ENCODE assay signal across 16 mouse cellular contexts in genomic region chr12:117262003-117262402, GRCm38 (mm10).
DNase-seq lines count a peak whose midpoint lies in the region; ATAC-seq and TF ChIP-seq lines count a peak whose summit lies in the region.
"Had no signal": no experiment of that assay in that cellular context is flagged by ENCODE, and none has a peak within 500 bp of the region (broad histone marks: within the 10 kb centered on the region; RNA-seq: fewer than 3 reads in every experiment).

No protein-coding gene starts in this region.

- H3K9ac ChIP-seq in midbrain, embryonic 11.5 days (ENCODE audit: low read length), result no peak overlapping the region
- no peak overlapping the region for H3K9ac ChIP-seq in midbrain, postnatal 0 days (replicated peaks; ENCODE audit: low read length, poor library complexity, severe bottlenecking)
- no peak overlapping the region for H3K9ac ChIP-seq in hindbrain, embryonic 12.5 days
- H3K9ac ChIP-seq: limb, embryonic 12.5 days had no signal

- H3K9me3 ChIP-seq in midbrain, embryonic 11.5 days (ENCODE audit: control insufficient read depth, low read length), result no peaks in the 10 kb centered on the region
- no peaks in the 10 kb centered on the region for H3K9me3 ChIP-seq in midbrain, postnatal 0 days (ENCODE audit: low read length)
- no peaks in the 10 kb centered on the region for H3K9me3 ChIP-seq in hindbrain, embryonic 12.5 days (replicated peaks)
- H3K9me3 ChIP-seq: limb, embryonic 12.5 days had no signal

- no peak for DNase-seq in cerebellum, postnatal 4 days (ENCODE audit: low spot score in 2 of 2)
- no peak for DNase-seq in midbrain, embryonic 11.5 days (ENCODE audit: low spot score, missing footprints)
- no peak for DNase-seq in midbrain, postnatal 0 days (ENCODE audit: low spot score)
- DNase-seq in spleen, adult 18-20 months, result no peak
- DNase-seq in spleen, postnatal 10 days (ENCODE audit: low spot score in 2 of 2), result no peak
- no peak for DNase-seq in kidney, adult 11 months
- DNase-seq: heart, adult 11 months; kidney, postnatal 10 days; lung, postnatal 36 days; right cerebral cortex, postnatal 14 days had no signal

- TF ChIP-seq CTCF in midbrain, postnatal 0 days (IDR thresholded peaks at IDR 0.05), result no peak

- peaks cover 59% of the 10 kb centered on the region for H3K4me1 ChIP-seq in midbrain, embryonic 11.5 days (ENCODE audit: control insufficient read depth, insufficient read depth, low read length)
- H3K4me1 ChIP-seq in midbrain, postnatal 0 days (ENCODE audit: insufficient read depth, low read length), result peaks cover 18% of the 10 kb centered on the region
- H3K4me1 ChIP-seq in hindbrain, embryonic 12.5 days, result peaks cover 28% of the 10 kb centered on the region

- H3K4me3 ChIP-seq in midbrain, embryonic 11.5 days (ENCODE audit: low read depth, low read length), result no peak overlapping the region
- H3K4me3 ChIP-seq in midbrain, postnatal 0 days (ENCODE audit: low read depth, low read length), result no peak overlapping the region
- H3K4me3 ChIP-seq in hindbrain, embryonic 12.5 days, result no peak overlapping the region
- H3K4me3 ChIP-seq: limb, embryonic 12.5 days had no signal

- no peaks in the 10 kb centered on the region for H3K27me3 ChIP-seq in midbrain, embryonic 11.5 days (ENCODE audit: control insufficient read depth, insufficient read depth, low read length)
- H3K27me3 ChIP-seq in midbrain, postnatal 0 days (ENCODE audit: insufficient read depth, low read length), result no peaks in the 10 kb centered on the region
- H3K27me3 ChIP-seq in hindbrain, embryonic 12.5 days, result no peaks in the 10 kb centered on the region
- H3K27me3 ChIP-seq: CH12.LX, Patski had no signal

- H3K27ac ChIP-seq in midbrain, embryonic 11.5 days (ENCODE audit: low read depth, low read length), result peak overlapping the region; percentile 40; the same call in 1 of the 2 replicates
- no peak overlapping the region for H3K27ac ChIP-seq in midbrain, postnatal 0 days (ENCODE audit: low read depth, low read length)
- H3K27ac ChIP-seq in hindbrain, embryonic 12.5 days, result 0 out of 2 replicates have a peak overlapping the region, but pooled peaks have one; percentile 37
- H3K27ac ChIP-seq: limb, embryonic 12.5 days had no signal

- peak; percentile 77 for ATAC-seq in cerebellum, adult (ENCODE audit: insufficient number of reproducible peaks, low FRiP score, low TSS enrichment)
- no peak for ATAC-seq in midbrain, embryonic 11.5 days (ENCODE audit: low FRiP score)
- ATAC-seq in midbrain, postnatal 0 days (ENCODE audit: low FRiP score), result no peak
- no peak for ATAC-seq in hindbrain, embryonic 12.5 days (ENCODE audit: low FRiP score)
- ATAC-seq: inflammation-experienced regulatory T-cells, adult 6 months; Patski had no signal

- H3K36me3 ChIP-seq in midbrain, embryonic 11.5 days (ENCODE audit: control insufficient read depth, insufficient read depth, low read length), result peaks cover 11% of the 10 kb centered on the region; the same call in 1 of the 2 replicates
- peaks cover 3% of the 10 kb centered on the region; the same call in 1 of the 2 replicates for H3K36me3 ChIP-seq in midbrain, postnatal 0 days (ENCODE audit: insufficient read depth, low read length)
- no peaks in the 10 kb centered on the region for H3K36me3 ChIP-seq in hindbrain, embryonic 12.5 days
- H3K36me3 ChIP-seq: limb, embryonic 12.5 days had no signal

- no peak overlapping the region for H3K4me2 ChIP-seq in midbrain, embryonic 11.5 days
- no peak overlapping the region for H3K4me2 ChIP-seq in midbrain, postnatal 0 days (ENCODE audit: low read depth, low read length, poor library complexity, severe bottlenecking)
- H3K4me2 ChIP-seq in hindbrain, embryonic 12.5 days (replicated peaks), result no peak overlapping the region
- H3K4me2 ChIP-seq: limb, embryonic 12.5 days had no signal

- WGBS in midbrain, embryonic 11.5 days, result 85% methylated on average over 2 of the region's 2 CpGs
- 64% methylated on average over 2 of the region's 2 CpGs for WGBS in midbrain, postnatal 0 days
- WGBS in hindbrain, embryonic 12.5 days, result 72% methylated on average over 2 of the region's 2 CpGs
